Mouse (Mus musculus) olfactory bulb, adult 2 months (tissue): ENCODE results near the gene Ttc32.

Experiments
- CTCF ChIP-seq: fragments of 200-500 bp; IDR thresholded peaks from 2 replicates; pipeline ENCODE4 v1.5.1; 2012; ENCODE audit warnings: low read depth, mild to moderate bottlenecking, low read length, moderate library complexity; ENCODE audit not compliant: insufficient read depth
- POLR2A ChIP-seq: fragments of 200-500 bp; IDR thresholded peaks from 2 replicates; pipeline ENCODE4 v1.6.1; 2012; ENCODE audit warnings: mild to moderate bottlenecking, low read depth, low read length, moderate library complexity; ENCODE audit not compliant: insufficient read depth

- TF ChIP-seq CTCF (no peak), POLR2A (no peak)
Measured at GRCm38 (mm10) chr12:9054012-9054411, 24.2 kb downstream of the Ttc32 start.
